Comparison of ENCODE assay signal across 19 mouse cellular contexts in genomic region chr10:68028327-68029080, GRCm38 (mm10). TPM values are rescaled to one million over a fixed set of nuclear protein-coding genes. Genes with fewer than 3 reads are reported as not detected.
DNase-seq lines count a peak whose midpoint lies in the region; ATAC-seq and TF ChIP-seq lines count a peak whose summit lies in the region.
"Had no signal": no experiment of that assay in that cellular context is flagged by ENCODE, and none has a peak within 500 bp of the region (broad histone marks: within the 10 kb centered on the region; RNA-seq: fewer than 3 reads in every experiment).

No protein-coding gene starts in this region.

- WGBS in hindbrain, embryonic 11.5 days = 55% methylated on average over 12 of the region's 12 CpGs
- 77% methylated on average over 12 of the region's 12 CpGs for WGBS in hindbrain, embryonic 16.5 days

- no peaks in the 10 kb centered on the region for H3K27me3 ChIP-seq in hindbrain, embryonic 11.5 days (ENCODE audit: control insufficient read depth, insufficient read depth, low read length)
- no peaks in the 10 kb centered on the region for H3K27me3 ChIP-seq in hindbrain, embryonic 16.5 days (replicated peaks; ENCODE audit: control insufficient read depth, insufficient read depth, low read length)
- H3K27me3 ChIP-seq: embryonic facial prominence, embryonic 15.5 days; limb, embryonic 15.5 days; neural tube, embryonic 13.5 days had no signal

- H3K36me3 ChIP-seq in hindbrain, embryonic 11.5 days (ENCODE audit: control insufficient read depth, insufficient read depth, low read length) = peaks cover 2% of the 10 kb centered on the region; the same call in 1 of the 2 replicates
- H3K36me3 ChIP-seq in hindbrain, embryonic 16.5 days (ENCODE audit: control insufficient read depth, insufficient read depth, low read length) = no peaks in the 10 kb centered on the region
- peaks cover 5% of the 10 kb centered on the region; the same call in 1 of the 2 replicates for H3K36me3 ChIP-seq in ES-E14 (ENCODE audit: control insufficient read depth, insufficient read depth, low read length, poor library complexity, severe bottlenecking)
- H3K36me3 ChIP-seq: limb, embryonic 15.5 days; neural tube, embryonic 13.5 days had no signal

- no peaks in the 10 kb centered on the region for H3K4me1 ChIP-seq in hindbrain, embryonic 11.5 days (replicated peaks; ENCODE audit: control insufficient read depth, insufficient read depth, low read length)
- H3K4me1 ChIP-seq in hindbrain, embryonic 16.5 days (ENCODE audit: control insufficient read depth, insufficient read depth, low read depth, low read length) = no peaks in the 10 kb centered on the region
- H3K4me1 ChIP-seq in ES-E14 (ENCODE audit: control insufficient read depth in 2 of 2, insufficient read depth in 2 of 2, low read length in 2 of 2, poor library complexity in 1 of 2) = peaks cover 0 to 2% of the 10 kb centered on the region in 2 experiments; a peak in 2 of 4 replicates
- H3K4me1 ChIP-seq: embryonic facial prominence, embryonic 15.5 days had no signal

- DNase-seq in hindbrain, embryonic 11.5 days (ENCODE audit: low spot score) = no peak
- DNase-seq in ES-E14 (ENCODE audit: low read depth, low spot score) = peak; percentile 40
- DNase-seq in hindlimb bud, embryonic 11.5 days (ENCODE audit: extremely low spot score, low read depth, low spot score) = peak; percentile 24
- DNase-seq in layer of hippocampus, adult 8-10 months (ENCODE audit: low spot score in 2 of 2) = no peak
- no peak for DNase-seq in cerebellum, adult 11-12 months
- no peak for DNase-seq in lung, postnatal 36 days
- DNase-seq: B cell, adult 2 months; cerebellum, postnatal 10 days; gastrocnemius, postnatal 25 days; kidney, postnatal 4 days; right cerebral cortex, postnatal 14 days; thymus, adult 18-20 months had no signal

- no peak overlapping the region for H3K4me3 ChIP-seq in hindbrain, embryonic 11.5 days (ENCODE audit: low read depth, low read length)
- no peak overlapping the region for H3K4me3 ChIP-seq in hindbrain, embryonic 16.5 days (ENCODE audit: low read length)
- peak overlapping the region; percentile 41 to 65 for H3K4me3 ChIP-seq in ES-E14 (ENCODE audit: insufficient read depth in 1 of 2, low read depth in 1 of 2, low read length in 2 of 2, poor library complexity in 1 of 2, severe bottlenecking in 1 of 2)
- H3K4me3 ChIP-seq: embryonic facial prominence, embryonic 15.5 days; limb, embryonic 15.5 days; neural tube, embryonic 13.5 days had no signal

- in situ Hi-C loops in ES-E14 (cut with MboI; ENCODE audit: low sequenced_read_pairs in 2 of 2, unreplicated experiment in 2 of 2) = no loop called here

- H3K9me3 ChIP-seq in hindbrain, embryonic 11.5 days (ENCODE audit: control insufficient read depth, low read length) = no peaks in the 10 kb centered on the region
- no peaks in the 10 kb centered on the region for H3K9me3 ChIP-seq in hindbrain, embryonic 16.5 days (ENCODE audit: control insufficient read depth, low read length)
- no peaks in the 10 kb centered on the region for H3K9me3 ChIP-seq in ES-E14 (ENCODE audit: control insufficient read depth, insufficient read depth, low read depth, low read length)
- H3K9me3 ChIP-seq: embryonic facial prominence, embryonic 15.5 days; limb, embryonic 15.5 days; neural tube, embryonic 13.5 days had no signal

- H3K4me2 ChIP-seq in hindbrain, embryonic 11.5 days (replicated peaks; ENCODE audit: low read depth, low read length) = no peak overlapping the region
- H3K4me2 ChIP-seq in hindbrain, embryonic 16.5 days (ENCODE audit: low read length) = no peak overlapping the region
- H3K4me2 ChIP-seq: embryonic facial prominence, embryonic 15.5 days; limb, embryonic 15.5 days; neural tube, embryonic 13.5 days had no signal

- H3K27ac ChIP-seq in hindbrain, embryonic 11.5 days (ENCODE audit: low read depth, low read length) = no peak overlapping the region
- H3K27ac ChIP-seq in hindbrain, embryonic 16.5 days (ENCODE audit: low read depth, low read length) = no peak overlapping the region
- no peak overlapping the region; the same call in 1 of the 2 replicates for H3K27ac ChIP-seq in ES-E14 (ENCODE audit: insufficient read depth, low read depth, low read length, poor library complexity, severe bottlenecking)
- H3K27ac ChIP-seq: embryonic facial prominence, embryonic 15.5 days; hindbrain, postnatal 0 days; limb, embryonic 15.5 days; neural tube, embryonic 13.5 days had no signal

- H3K9ac ChIP-seq in hindbrain, embryonic 11.5 days (ENCODE audit: low read depth, low read length) = no peak overlapping the region
- no peak overlapping the region for H3K9ac ChIP-seq in hindbrain, embryonic 16.5 days (ENCODE audit: low read depth, low read length)
- peak overlapping the region; percentile 49; the same call in 1 of the 2 replicates for H3K9ac ChIP-seq in ES-E14 (ENCODE audit: insufficient read depth, low read depth, low read length, poor library complexity, severe bottlenecking)
- H3K9ac ChIP-seq: embryonic facial prominence, embryonic 15.5 days; limb, embryonic 15.5 days; neural tube, embryonic 13.5 days had no signal

- peak; percentile 40; the same call in 1 of the 2 replicates for ATAC-seq in hindbrain, embryonic 11.5 days (ENCODE audit: low FRiP score)
- ATAC-seq in hindbrain, embryonic 16.5 days = no peak
- 0 out of 2 replicates have a peak, but pooled peaks have one; percentile 29 for ATAC-seq in megakaryocyte progenitor cell, adult 5-6 weeks (replicated peaks; ENCODE audit: poor library complexity)
- ATAC-seq: forebrain, embryonic 16.5 days; hindbrain, postnatal 0 days had no signal

TF ChIP-seq in ES-E14, 5 proteins besides CTCF, POLR2A, EP300 and RAD21:
- TF ChIP-seq ZC3H11A (IDR thresholded peaks at IDR 0.05; ENCODE audit: borderline replicate concordance, low read depth, low read length) (no peak), CHD2 (IDR thresholded peaks at IDR 0.05; ENCODE audit: low read depth, low read length) (no peak), ZNF384 (IDR thresholded peaks at IDR 0.05; ENCODE audit: low read depth, low read length) (no peak), HCFC1 (IDR thresholded peaks at IDR 0.05; ENCODE audit: borderline replicate concordance, insufficient read depth, low read length) (no peak), MAFK (IDR thresholded peaks at IDR 0.05; ENCODE audit: insufficient read depth, low read depth, low read length) (no peak)

RNA-seq across cellular contexts. Expression of gene Rtkn2, which starts 49.1 kb away (rescaled TPM):
- 17.7 and 17.8 TPM in 2 replicates for polyA plus RNA-seq in hindbrain, embryonic 11.5 days (2014; fragmentation: Nextera tagmentation; extraction: Ambion mirVana)
- polyA plus RNA-seq in hindbrain, embryonic 16.5 days (2015; fragmentation: Nextera tagmentation; extraction: Ambion mirVana) = 3.7 and 4.4 TPM in 2 replicates
- 6.0 and 7.4 TPM in 2 replicates for total RNA-seq in ES-E14 (2012; rRNA removed)
- 5.6 and 7.2 TPM in 2 replicates for total RNA-seq in megakaryocyte progenitor cell, adult 5-6 weeks (2015)
- 11.3 and 13.3 TPM in 2 replicates for total RNA-seq in megakaryocyte progenitor cell, adult 5-6 weeks (2017)
- total RNA-seq in layer of hippocampus, adult 8-10 months (2022) = 1 to 10 TPM; 5.6 to 8.2 (median 7.0) TPM

Comparison
In these comparisons a context has a peak if more than half of its experiments do, and no peak if none do; other contexts are left out.
1. DNase-seq: peak in ES-E14 (single experiment) and hindlimb bud, embryonic 11.5 days (single experiment); none in hindbrain, embryonic 11.5 days (single experiment), layer of hippocampus, adult 8-10 months (0 of 2), cerebellum, adult 11-12 months (single experiment) and lung, postnatal 36 days (single experiment).
2. H3K4me3 ChIP-seq: peak in ES-E14 (2 of 2); none in hindbrain, embryonic 11.5 days (single experiment) and hindbrain, embryonic 16.5 days (single experiment).